Mouse (Mus musculus) right cerebral cortex, postnatal 14 days (tissue): ENCODE results near the gene 4930404N11Rik.

Experiments
- DNase-seq: peaks from one replicate; pipeline ENCODE4 v3.0.0; 2022

The 4930404N11Rik gene

GRCm38 (mm10) chr10:81379809-81380378, 14.3 kb upstream of the 4930404N11Rik start:
- no peak for DNase-seq

DNA sequence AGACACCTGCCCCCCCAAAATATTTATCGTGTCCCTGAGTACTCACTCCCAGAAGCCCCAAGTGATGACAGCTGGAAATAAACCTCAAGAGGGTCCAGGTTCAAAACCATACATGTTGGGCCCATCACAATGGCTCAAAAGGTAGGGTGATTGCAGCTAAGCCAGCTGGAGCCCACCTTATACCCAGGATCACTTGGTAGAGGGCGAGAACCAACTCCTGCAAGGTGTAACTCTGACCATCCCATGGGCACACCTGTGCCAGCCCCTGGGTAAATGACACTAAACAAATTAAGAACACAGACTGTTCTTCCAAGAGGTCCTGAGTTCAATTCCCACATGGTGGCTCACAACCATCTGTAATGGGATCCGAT, 13.6 kb upstream of the 4930404N11Rik start:
- no peak for DNase-seq

DNA sequence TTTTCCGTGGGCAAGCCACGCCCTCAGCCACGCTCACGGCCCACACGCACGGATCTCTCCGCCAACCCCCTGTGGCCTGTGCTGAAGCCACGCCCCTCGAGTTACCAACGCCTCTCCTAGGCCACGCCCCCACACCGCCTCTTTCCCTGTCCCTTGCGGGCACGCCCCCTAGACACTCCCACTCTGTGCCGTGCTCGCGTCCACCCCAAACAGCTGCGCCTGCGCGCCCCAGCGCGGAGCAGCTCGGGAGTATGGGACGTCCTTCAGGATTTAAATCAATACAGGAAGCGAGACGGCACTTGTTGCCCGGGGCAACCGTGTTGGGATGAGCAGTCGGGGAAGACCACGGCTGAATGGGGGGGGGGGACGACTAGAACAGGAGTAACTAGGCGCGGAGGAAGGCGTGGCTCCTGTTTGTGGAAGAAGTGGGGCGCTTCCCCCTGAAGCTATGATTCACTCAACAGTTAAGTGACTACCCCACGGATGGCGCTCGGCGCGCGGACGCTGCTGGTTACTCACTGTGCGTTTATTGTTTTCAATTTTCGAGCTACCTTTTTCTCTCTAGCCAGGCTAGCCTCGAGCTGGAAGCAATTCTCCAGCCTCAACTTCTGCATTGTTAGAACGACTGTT, 13.1 kb upstream of the 4930404N11Rik start:
- peak; percentile 100 for DNase-seq

- DNase-seq: no peak
These were observed 12.4 kb upstream of the 4930404N11Rik start, which contains the start of gene Fzr1 for GRCm38 (mm10) chr10:81377793-81378552. Gene Fzr1 (minus strand): TSS chr10:81378516.

- no peak for DNase-seq
These were observed 11.7 kb upstream of the 4930404N11Rik start for GRCm38 (mm10) chr10:81377362-81377664.

GRCm38 (mm10) chr10:81376561-81377361, 11.1 kb upstream of the 4930404N11Rik start:
- no peak for DNase-seq

- DNase-seq: no peak
These were observed 9.7 kb upstream of the 4930404N11Rik start for GRCm38 (mm10) chr10:81375322-81375721.

- no peak for DNase-seq
These were observed 1.5 kb upstream of the 4930404N11Rik start for GRCm38 (mm10) chr10:81367207-81367495.

GRCm38 (mm10) chr10:81366477-81367206, 1.0 kb upstream of the 4930404N11Rik start:
- DNase-seq: no peak

GRCm38 (mm10) chr10:81365073-81365472, 543 bp downstream of the 4930404N11Rik start:
- no peak for DNase-seq

GRCm38 (mm10) chr10:81364666-81365065, 950 bp downstream of the 4930404N11Rik start:
- no peak for DNase-seq

DNA sequence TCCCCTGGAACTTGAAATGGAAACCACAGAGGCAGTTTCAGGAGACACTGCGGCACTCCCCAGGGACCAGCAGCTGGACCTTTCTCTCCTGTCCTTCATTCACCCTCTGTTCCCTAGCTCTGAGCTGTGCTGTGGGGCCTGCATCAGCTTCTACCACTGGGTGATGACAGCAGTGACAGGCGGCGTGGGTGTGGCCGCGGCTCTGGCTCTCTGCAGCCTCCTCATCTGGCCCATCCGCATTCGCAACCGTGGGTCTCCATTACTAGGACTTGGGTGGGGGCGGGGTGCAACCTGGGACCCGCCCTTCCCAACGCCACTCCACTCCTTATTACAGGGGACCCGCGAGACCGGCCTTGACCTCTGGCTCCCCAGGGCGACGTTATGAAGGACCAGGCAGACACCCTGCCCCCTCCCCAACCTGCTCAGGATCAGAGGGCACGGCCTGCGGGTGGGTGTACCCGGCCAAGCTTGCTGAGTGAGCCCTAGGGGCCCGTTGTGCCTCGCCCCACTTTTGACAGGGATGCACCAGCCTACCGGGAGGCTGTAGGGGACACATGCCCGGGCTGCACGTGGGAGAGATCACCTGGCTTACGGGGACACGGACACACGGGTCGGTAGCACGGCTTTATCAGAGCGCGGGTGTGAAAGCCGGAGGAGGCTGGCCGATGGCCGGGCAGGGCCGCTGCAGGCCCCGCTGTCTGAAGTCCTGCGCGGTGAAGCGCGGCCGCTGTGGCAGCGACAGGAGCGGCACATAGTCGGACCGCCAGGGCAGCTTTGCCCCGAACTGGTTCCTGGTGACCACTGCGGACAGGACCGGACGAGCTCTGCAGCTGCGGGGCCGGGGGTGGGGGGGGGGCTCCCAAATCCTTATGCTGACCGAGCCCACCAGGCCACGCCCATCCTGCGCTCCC, 1.9 kb downstream of the 4930404N11Rik start:
- no peak for DNase-seq

GRCm38 (mm10) chr10:81362336-81362949, 3.2 kb downstream of the 4930404N11Rik start:
- no peak for DNase-seq

DNA sequence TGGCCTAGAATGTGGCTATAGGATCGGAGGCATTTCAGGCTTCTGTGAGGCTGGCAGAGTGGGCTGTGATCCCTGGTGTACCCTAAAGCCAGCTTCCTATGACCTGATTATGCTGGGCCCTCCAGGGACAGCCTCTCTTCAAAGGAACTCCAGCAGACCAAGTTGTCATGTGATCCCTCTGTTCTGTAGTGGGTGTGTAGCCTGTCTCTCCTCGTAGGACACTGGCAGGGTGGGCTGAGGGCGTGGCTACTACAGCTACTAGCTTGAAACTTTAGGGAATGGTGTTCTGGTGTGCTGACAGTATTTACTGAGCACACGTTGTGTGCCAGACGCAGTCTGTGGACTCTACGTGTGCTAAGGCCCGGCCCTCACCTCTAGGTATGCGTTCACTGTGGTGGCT, 4.9 kb downstream of the 4930404N11Rik start:
- DNase-seq: no peak

DNA sequence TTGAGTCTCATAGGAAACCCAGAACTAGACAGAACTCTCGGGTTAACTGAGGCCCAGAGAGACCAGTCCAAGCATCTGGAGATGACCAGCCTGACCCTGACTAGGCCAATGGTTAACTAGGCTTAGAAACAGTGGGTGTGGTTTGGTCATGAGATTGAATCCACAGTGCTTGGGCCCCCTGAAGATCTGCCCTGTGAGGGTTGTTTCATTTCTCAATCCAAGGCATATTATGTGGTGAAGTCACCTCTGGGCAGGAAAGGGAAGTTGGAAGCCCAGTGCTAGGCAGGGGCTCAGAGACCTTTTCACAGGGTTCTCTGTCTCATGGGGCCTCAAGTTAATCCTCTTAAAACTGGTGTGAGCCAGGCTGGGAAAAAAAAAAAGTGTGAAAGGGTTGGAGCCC, 6.8 kb downstream of the 4930404N11Rik start:
- DNase-seq: no peak

DNA sequence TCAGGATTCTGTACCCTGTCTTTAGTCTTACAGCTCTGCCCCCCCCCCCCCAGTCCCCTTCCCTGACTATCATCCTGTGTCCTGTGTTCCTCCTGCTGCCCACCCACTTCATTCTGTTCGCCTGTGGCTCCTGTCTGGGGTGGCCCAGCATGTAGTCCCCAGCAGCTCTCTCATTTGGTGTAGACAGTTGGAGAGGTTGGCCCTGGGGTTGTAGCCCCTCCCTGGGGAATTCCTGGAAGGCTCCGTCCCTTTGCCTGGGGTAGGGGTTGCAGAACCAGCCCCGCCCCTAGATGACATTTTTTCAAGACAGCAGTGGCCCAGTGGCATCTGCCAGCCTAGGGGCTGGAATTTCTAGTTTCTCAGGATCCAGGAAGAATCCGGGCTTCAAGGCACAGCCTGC, 7.4 kb downstream of the 4930404N11Rik start:
- DNase-seq: no peak

DNA sequence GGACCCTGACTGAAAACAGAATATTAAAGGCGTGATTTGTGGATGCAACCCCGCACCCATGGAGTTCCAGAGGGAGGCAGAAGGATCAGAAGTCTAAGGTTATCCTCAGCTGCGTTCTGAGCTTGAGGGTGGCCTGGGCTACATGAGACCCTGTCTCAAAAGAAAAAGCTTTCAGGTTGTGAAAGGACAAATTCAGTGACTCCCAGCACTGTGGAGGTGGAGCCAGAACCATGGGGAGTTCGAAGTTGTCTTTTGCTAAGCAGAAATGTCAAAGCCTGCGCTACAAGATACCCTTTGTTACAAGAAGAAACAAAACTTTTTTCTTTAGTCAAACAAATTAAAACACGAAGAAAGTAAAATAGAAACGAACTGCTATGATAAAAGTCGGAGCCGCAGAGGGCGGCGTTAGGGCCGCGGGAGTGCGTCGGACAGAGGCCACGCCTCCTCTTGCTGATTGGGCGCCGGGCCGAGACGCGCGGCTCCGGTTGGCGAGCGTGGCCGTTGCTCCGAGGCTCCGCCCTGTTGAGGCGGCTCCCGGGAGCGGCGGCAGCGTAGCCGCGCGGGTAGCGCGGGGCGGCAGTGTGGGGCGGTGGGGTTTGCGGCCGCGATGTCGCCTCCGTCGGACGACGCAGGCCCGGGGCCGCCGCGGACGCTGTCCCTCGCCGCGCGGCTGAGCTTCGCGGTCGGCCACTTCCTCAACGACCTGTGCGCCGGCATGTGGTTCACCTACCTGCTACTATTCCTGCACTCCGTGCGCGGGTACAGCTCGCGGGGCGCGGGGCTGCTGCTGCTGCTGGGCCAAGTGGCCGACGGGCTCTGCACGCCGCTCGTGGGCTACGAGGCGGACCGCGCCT, 8.4 kb downstream of the 4930404N11Rik start, which contains the start of gene Mfsd12:
TSS of gene Mfsd12 (plus strand) at position 501 of the 854 bp plus-strand sequence.
- peak; percentile 95 for DNase-seq

- no peak for DNase-seq
These were observed 9.1 kb downstream of the 4930404N11Rik start for GRCm38 (mm10) chr10:81356352-81356990.

- no peak for DNase-seq
These were observed 10.1 kb downstream of the 4930404N11Rik start for GRCm38 (mm10) chr10:81355533-81355932.
